Mouse (Mus musculus) T-helper 1 cell (primary cell): Measurements from ENCODE around the gene Zfp511.

Experiments used
- in situ Hi-C: fragments of 300-600 bp; cut with MboI, MseI; formaldehyde crosslinking; loops from one replicate; pipeline ENCODE4 v1.15.1; 2025; ENCODE audit warnings: high pct_unique_total_duplicates

Gene Zfp511

DNA sequence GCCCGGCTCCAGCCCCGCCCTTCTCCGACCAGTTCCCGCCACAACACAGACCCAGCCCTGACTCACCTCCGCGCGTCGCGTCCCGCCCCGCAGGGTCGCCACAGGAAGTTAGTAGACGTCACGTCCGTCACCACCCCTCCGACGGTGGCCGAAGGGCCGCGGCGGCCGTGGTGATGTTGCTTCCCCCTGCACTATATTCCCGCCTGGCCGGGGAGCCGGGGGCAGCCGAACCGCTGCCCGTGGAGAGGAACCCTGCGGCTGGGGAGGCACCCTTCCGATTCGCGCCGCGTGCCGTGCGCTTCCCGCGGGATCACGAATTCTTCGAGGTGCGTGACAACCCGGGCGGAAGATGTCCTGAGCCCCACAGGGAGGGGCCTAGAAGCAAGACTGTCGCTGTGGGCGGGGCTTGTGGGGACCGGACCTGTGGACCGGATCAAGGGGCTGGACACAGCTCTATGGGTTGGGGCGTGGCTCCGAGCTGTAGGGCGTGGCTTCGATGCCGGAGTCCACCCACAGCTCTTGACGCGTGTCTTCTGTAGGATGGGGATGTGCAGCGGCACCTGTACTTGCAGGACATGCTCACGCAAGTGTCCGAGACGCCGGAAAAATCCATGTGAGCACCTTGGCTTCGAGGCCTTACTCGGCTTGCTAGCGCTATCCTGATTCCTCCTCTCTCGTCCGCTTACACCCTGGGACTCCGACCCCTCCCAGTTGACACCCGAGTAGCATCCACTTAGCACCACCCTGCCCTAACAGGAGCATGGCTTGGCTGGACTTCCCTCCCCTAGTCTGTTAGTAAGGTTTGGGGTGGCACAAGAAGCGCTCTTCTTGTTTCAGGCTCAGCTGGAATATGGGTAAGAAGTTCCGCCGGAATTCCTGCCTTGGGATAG is at the start of gene Zfp511, which contains the start of gene Tubgcp2:
Gene Zfp511 (plus strand): TSS at position 111 of the 890 bp plus-strand sequence.
Gene Tubgcp2 (minus strand): TSS at position 389 of the 890 bp plus-strand sequence.
- in situ Hi-C loops = no loop called here

- in situ Hi-C loops = no loop called here
Observed at GRCm38 (mm10) chr7:139988272-139988671, 47.9 kb upstream of the Zfp511 start.

GRCm38 (mm10) chr7:139990864-139991394 is 45.3 kb upstream of the Zfp511 start:
- in situ Hi-C loops = loop anchor here (5.0 kb wide), 1 partner anchor 84 kb away; no protein-coding TSS in a partner anchor

DNA sequence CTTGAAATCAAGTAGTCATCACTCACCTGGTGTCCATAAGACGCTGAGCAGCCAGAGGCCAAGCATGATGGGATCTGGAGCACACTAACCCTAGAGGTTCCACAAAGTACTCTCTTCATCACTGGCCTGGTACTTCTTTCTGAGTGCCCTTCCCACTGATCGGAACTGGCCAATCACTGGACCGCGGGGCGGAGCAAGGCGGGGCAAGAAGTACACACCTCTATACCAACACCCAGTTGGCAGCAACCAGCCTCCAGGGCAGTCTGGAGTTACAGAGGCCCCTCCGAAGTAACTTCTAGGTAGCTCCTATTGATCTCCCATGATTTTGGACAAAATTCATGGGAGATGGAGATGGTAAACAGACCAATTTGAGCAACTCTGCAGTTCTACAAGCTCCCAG is 43.8 kb upstream of the Zfp511 start, which contains the start of gene Adam8:
Gene Adam8 (minus strand): TSS at position 157 of the 400 bp plus-strand sequence.
- in situ Hi-C loops = loop anchor here (5.0 kb wide), 1 partner anchor 85 kb away; no protein-coding TSS in a partner anchor

DNA sequence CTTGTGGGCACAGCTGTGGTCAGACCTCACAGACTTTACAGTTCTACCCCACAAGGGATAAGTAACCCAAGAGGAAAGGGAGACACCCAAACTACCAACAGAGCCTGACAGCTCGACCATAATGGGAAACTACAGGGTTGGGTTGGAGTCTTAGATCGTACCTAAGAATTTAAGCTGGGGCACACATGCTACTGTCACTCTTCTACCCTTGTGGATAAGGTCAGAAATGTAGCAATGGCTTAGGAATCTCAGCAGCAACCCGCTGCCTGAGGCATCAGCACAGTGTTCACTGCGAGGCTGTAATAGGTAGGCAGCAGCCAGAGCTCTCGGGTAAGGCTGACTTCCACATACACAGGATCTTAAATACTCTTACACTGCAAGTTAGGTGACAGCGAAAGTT is 42.7 kb upstream of the Zfp511 start:
- in situ Hi-C loops = loop anchor here (5.0 kb wide), 1 partner anchor 86 kb away; no protein-coding TSS in a partner anchor

- in situ Hi-C loops = loop anchor here (5.0 kb wide), 1 partner anchor 87 kb away; no protein-coding TSS in a partner anchor
Observed at GRCm38 (mm10) chr7:139994202-139994601, 42.0 kb upstream of the Zfp511 start.

DNA sequence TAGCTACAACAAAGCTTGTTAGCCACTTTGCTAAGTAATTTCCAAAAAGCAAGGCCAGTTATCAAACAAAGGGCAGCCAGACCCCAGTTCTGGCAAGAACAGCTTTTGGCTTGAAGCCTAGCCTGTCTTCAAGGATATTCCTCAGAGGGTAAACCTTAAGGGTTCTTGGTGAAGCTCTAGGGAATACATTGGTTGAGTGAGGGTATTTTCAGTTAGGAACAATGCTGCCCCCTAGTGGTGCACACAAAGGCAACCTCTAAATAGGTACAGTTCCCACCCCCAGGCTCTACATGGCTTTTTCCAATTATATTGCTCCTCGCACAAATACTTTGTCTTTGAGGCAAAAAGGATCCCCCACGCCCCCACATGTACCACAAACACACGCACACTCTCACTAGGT is 41.5 kb upstream of the Zfp511 start:
- in situ Hi-C loops = loop anchor here (5.0 kb wide), 1 partner anchor 87 kb away; no protein-coding TSS in a partner anchor

- in situ Hi-C loops = no loop called here
Observed at GRCm38 (mm10) chr7:139998691-139999350, 37.4 kb upstream of the Zfp511 start.

DNA sequence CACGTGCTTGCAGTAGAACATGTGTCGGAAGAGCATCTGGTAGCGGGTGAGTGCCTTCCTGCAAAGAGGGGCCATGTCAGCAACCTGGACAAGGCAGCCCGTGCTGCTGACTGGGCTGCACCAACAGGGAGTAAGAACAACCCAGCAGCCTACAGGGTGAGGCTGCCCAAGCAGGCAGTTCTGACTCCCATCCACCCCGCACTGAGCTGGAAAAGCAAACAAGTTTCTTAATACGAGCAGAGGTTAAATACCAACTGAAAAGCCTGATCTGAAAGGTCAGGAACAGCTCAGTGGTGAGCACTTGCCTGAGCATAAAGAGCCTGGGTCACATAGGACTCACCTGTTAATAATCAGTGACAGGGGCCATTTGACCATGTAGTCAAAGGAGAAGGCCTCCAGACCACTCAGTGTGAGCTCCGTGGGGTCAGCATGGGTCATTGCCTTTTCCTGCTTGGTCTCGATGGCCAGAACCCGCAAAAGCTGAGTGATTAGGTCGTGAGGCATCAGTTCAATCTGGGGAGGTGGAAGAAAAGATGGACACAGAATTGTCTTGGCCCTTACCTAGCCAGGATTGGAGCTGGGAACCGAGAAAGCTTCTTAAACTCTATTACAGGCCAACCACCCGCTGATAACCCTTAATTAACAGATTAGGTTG is 35.0 kb upstream of the Zfp511 start:
- in situ Hi-C loops = no loop called here

DNA sequence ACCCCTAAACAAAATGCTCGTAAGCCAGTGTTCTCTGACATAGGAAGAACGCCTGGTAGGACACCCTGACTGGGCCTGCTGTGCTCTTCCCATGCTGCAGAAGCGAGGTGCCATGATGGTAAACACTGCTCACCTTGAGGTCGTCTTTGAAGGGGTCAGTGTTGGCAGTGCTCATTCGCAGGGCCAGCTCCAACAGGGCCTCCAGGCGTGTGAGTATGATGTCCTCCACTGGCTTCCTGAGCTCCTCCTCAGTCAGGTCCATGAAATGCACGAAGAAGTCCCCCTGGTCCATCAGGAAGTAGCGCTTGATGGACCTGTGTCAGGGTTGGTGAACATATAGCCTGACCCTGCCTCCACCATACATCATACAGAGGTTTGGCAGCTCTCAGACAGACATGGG is 31.5 kb upstream of the Zfp511 start:
- in situ Hi-C loops = no loop called here

DNA sequence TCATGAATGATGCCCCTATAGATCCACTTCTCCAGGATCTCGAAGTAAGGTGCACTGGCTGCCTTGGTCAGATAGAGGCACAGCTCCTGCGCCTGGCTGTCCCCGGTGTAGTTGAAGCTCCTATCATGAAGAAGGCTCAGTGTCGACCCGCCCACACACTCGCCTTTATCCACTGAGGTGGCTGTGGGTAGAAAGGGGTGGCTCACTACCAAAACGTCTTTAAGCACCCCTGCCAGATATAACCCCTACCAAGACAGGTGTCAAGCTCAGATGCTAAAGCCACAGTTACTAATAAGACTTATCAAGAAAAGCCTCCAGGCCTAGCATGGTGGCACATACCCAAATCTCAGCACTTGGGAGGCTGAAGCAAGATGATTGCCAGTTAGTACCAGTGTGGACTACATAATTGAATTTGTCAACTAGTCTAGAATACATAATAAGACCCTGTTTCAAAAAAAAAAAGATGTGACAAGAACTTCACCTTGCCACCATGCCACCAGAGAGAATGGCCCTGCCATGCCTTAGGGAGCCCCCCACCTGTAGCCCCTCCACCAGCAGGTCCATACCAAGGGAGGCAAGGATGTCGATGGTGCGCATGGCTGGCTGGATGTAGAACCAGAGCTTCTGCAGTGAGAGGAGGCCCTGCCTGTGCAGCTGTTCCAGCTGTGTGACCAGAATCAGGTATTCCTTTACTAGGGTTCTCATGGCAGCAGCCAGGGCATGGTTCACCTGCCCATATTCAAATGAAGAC is 29.2 kb upstream of the Zfp511 start:
- in situ Hi-C loops = no loop called here

DNA sequence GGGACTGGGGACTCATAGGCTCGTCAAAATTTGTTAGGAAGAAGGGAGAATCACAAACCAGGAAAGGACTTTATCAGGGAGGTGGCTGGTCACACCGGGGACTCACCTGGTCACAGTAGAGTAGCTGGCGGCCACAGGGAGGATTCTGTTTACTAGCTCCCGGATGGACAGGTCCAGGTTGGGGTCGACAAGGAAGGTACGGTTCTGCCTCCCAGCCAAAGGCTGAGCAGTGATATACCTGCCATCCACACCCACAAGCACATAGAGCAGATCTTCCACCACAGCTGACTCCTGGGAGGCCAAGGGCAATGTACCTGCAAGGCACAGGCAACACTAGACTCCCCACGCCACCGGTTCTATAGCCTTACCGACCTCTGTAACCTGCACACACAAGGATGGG is 28.4 kb upstream of the Zfp511 start:
- in situ Hi-C loops = no loop called here

DNA sequence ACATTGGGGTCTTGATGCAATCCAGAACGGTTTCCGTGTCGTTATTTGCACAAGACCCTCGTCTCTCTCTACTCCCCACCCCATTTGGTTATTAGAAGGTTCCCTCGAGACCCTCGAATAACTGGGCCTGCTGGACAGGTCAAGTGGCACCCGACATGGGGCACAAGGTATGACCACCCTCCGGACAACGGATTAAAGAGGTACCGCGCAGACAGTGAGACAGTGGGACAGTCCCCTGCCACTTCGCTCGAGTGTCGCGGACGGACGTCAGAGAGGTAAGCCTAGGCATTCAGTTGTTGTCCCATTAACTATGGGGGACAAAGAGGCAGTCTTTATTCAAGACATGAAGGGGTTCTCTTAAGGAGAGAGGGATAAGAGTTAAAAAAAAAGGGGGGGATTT is 24.9 kb upstream of the Zfp511 start:
- in situ Hi-C loops = no loop called here

DNA sequence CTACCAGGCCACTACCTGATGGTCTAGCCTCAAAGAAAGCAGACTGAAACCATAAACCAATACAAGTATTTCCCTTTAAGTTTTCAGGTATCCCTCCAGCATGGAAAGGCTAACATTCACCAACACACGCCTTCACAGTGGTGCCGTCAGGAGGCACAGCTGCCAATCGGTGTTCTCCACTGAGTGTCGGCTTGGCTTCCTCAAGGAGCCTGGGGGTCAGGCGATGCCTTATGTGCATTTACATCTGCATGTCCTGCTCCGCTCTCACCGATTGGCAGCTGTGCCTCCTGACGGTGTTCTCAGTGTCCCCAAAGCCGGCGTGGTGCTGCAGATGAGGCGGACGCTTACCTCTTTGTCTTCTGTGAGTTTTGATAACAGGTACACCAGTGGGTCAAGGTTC is 4.4 kb upstream of the Zfp511 start:
- in situ Hi-C loops = no loop called here

DNA sequence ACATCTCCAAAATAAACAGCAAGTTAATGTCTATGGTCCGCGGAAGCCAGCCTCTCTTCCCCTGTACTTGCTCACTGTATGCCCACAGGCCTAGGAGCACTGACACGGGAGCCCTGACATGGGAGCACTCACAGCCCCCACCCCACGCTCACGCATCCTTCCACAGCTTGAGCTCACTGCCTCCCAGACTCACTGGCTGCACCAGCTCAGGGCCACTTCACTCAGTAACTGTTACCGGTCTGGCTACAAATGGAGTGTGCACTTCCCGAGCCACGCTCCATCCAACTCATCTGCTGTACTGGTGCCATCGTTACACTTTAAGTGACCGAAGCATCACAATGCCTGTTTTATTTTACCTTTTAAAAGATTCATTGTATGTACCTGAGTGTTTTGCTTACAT is 3.8 kb upstream of the Zfp511 start:
- in situ Hi-C loops = no loop called here

GRCm38 (mm10) chr7:140033386-140033785 is 2.8 kb upstream of the Zfp511 start:
- in situ Hi-C loops = no loop called here

GRCm38 (mm10) chr7:140035456-140035855 is 735 bp upstream of the Zfp511 start:
- in situ Hi-C loops = no loop called here

DNA sequence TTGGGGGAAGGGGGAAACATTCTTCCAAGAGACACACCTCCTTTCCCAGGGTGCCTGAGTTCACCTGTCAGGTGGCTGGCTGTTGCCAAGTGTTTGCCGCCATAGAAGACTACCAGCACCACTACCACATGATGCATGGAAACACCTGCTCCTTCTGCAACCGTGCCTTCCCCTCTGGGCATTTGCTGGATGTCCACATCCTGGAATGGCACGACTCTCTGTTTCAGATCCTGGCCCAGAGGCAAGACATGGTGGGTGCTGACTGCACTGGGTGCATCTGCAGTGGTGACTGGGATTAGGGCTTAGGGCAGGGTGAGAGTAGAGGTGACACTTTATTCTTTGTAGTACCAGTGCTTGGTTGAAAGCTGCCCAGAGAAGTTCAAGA is 972 bp downstream of the Zfp511 start:
- in situ Hi-C loops = no loop called here

GRCm38 (mm10) chr7:140042728-140043127 is 6.5 kb downstream of the Zfp511 start:
- in situ Hi-C loops = no loop called here

GRCm38 (mm10) chr7:140045546-140045945 is 9.4 kb downstream of the Zfp511 start:
- in situ Hi-C loops = no loop called here

- in situ Hi-C loops = no loop called here
Observed at GRCm38 (mm10) chr7:140047811-140048311, 11.7 kb downstream of the Zfp511 start.
